Mouse (Mus musculus) kidney, adult 2 months (tissue): ENCODE measurements at regions not wholly inside any gene's neighbourhood (a gene's known extent, or its start where the extent isn't known, plus 50 kb on each side); places are given as distances from the start of the nearest gene placed in this dataset.

Experiments
- CTCF ChIP-seq: fragments of 200-500 bp; conservative IDR thresholded peaks from 2 replicates; pipeline ENCODE4 v1.5.1; 2011; ENCODE audit warnings: low read depth, mild to moderate bottlenecking, control low read depth, low read length, moderate library complexity, mixed read lengths; ENCODE audit not compliant: insufficient read depth, insufficient read length
- POLR2A ChIP-seq: fragments of 200-500 bp; IDR thresholded peaks from one replicate; pipeline ENCODE4 v1.6.1; 2011; ENCODE audit warnings: low read depth, low read length, control low read depth

DNA sequence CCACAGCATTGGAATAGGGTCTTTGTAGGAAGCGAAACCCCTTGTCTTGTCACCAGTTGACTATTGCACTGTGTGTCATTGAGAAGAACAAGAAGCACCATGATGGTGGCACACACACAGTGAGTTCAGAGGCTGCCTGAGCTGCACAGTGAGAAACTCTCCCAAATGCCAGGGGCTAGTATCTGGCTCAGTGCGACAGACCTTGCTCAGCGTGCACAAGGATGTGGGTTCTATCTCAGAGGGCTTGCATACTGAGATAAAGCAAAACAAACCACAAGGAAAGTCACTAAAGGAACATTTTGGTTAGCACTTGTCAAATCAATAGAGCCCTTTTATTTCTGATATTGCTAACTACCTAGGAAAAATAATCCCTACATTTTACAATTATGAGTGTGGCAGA is 110.5 kb upstream of the 4933402D24Rik start:
- no peak for TF ChIP-seq CTCF
- TF ChIP-seq POLR2A, result no peak
